Mouse (Mus musculus) midbrain, embryonic 13.5 days (tissue): ENCODE measurements around the gene Plcb2. TPM values are rescaled to one million over a fixed set of nuclear protein-coding genes. Genes with fewer than 3 reads are reported as not detected.

ENCODE experiments used
- ATAC-seq: fragments of 200-750 bp; cut with Nextera tagmentation; 2 replicates; pipeline ENCODE4 v1.8.0; 2017; ENCODE audit warnings: mild to moderate bottlenecking, moderate TSS enrichment, moderate library complexity
- H3K27ac ChIP-seq: fragments of 300-500 bp; sonication (generic); 2 replicates; pipeline ENCODE4 v1.5.1; 2015; ENCODE audit warnings: inconsistent platforms, mild to moderate bottlenecking, moderate library complexity
- H3K27me3 ChIP-seq: fragments of 300-500 bp; sonication (generic); 2 replicates; pipeline ENCODE4 v1.6.1; 2015; ENCODE audit warnings: mild to moderate bottlenecking, inconsistent platforms
- H3K36me3 ChIP-seq: fragments of 300-500 bp; sonication (generic); 2 replicates; pipeline ENCODE4 v1.6.1; 2015; ENCODE audit warnings: mild to moderate bottlenecking, inconsistent platforms
- H3K4me1 ChIP-seq: fragments of 300-500 bp; sonication (generic); replicated peaks from 2 replicates; pipeline ENCODE4 v1.6.1; 2015; ENCODE audit warnings: inconsistent platforms
- H3K4me2 ChIP-seq: fragments of 300-500 bp; sonication (generic); replicated peaks from 2 replicates; pipeline ENCODE4 v1.6.1; 2015; ENCODE audit warnings: moderate library complexity, mild to moderate bottlenecking, inconsistent platforms
- H3K4me3 ChIP-seq: fragments of 300-500 bp; sonication (generic); replicated peaks from 2 replicates; pipeline ENCODE4 v1.5.1; 2015; ENCODE audit warnings: mild to moderate bottlenecking, inconsistent platforms
- H3K9ac ChIP-seq: fragments of 300-500 bp; sonication (generic); replicated peaks from 2 replicates; pipeline ENCODE4 v1.6.1; 2015; ENCODE audit warnings: mild to moderate bottlenecking, inconsistent platforms
- H3K9me3 ChIP-seq: fragments of 300-500 bp; sonication (generic); 2 replicates; pipeline ENCODE4 v1.6.1; 2016; ENCODE audit warnings: mild to moderate bottlenecking, inconsistent platforms
- WGBS: fragments of 180-500 bp; shearing (Covaris S2); methylation state at CpG from one replicate; pipeline ENCODE4 v1.1.7; 2015; 5-methylcytosine and 5-hydroxymethylcytosine counted together
- polyA plus RNA-seq: library from polyadenylated mRNA; unstranded; fragments of >200 nt; fragmentation: Nextera tagmentation; extraction: Ambion mirVana; gene quantifications from 2 replicates; pipeline ENCODE4 v1.2.1, GENCODE M21; 2015

Gene Plcb2
- polyA plus RNA-seq, 1 experiment from 2014 or later: 0.11 TPM

DNA sequence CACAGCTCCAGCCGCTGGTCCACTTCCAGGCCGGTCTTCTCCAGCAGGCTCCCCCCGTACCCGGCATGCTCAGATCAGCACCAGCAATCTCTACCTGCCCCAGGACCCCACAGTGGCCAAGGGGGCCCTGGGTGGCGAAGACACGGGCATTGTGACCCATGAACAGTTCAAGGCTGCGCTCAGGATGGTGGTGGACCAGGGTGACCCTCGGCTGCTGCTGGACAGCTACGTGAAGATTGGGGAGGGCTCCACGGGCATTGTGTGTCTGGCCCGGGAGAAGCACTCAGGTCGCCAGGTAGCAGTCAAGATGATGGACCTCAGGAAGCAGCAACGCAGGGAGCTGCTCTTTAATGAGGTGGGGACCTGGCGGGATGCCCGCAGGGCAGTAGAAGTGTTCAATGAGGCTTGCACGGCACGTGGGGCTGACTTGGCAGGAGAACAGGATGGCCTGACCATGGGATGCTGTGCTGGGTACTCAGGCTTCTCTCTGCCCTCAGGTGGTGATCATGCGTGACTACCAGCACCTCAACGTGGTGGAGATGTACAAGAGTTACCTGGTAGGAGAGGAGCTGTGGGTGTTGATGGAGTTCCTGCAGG is 34.8 kb downstream of the Plcb2 start:
- Histone ChIP-seq H3K9me3 (no peaks in the 10 kb centered on the region), H3K4me2 (no peak overlapping the region), H3K9ac (no peak overlapping the region), H3K27ac (no peak overlapping the region), H3K27me3 (peaks cover 55% of the 10 kb centered on the region), H3K4me1 (0 out of 2 replicates have a peak, but pooled peaks cover 9% of the 10 kb centered on the region), H3K4me3 (no peak overlapping the region), H3K36me3 (peaks cover 6% of the 10 kb centered on the region)
- ATAC-seq: no peak
- WGBS: 91% methylated on average over 19 of the region's 19 CpGs

DNA sequence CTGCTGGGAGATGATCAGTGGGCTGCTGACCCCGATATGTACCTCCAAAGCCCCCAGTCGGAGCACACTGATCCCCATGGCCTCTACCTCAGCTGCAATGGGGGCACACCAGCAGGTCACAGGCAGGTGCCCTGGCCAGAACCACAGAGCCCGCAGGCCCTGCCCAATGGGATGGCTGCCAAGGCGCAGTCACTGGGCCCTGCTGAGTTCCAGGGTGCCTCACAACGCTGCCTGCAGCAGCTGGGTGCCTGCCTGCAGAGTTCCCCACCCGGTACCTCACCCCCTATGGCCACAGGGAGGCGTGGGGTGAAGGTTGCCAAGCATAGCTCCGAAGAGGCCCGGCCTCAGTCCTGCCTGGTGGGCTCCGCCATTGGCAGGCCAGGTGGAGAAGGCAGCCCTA is 38.4 kb downstream of the Plcb2 start:
- no peaks in the 10 kb centered on the region for H3K9me3 ChIP-seq
- no peak for ATAC-seq
- 83% methylated on average over 10 of the region's 10 CpGs for WGBS
- H3K4me3 ChIP-seq: no peak overlapping the region
- H3K27me3 ChIP-seq: peaks cover 32% of the 10 kb centered on the region
- no peaks in the 10 kb centered on the region for H3K4me1 ChIP-seq
- H3K4me2 ChIP-seq: no peak overlapping the region
- peaks cover 6% of the 10 kb centered on the region for H3K36me3 ChIP-seq
- H3K9ac ChIP-seq: no peak overlapping the region
- no peak overlapping the region for H3K27ac ChIP-seq

DNA sequence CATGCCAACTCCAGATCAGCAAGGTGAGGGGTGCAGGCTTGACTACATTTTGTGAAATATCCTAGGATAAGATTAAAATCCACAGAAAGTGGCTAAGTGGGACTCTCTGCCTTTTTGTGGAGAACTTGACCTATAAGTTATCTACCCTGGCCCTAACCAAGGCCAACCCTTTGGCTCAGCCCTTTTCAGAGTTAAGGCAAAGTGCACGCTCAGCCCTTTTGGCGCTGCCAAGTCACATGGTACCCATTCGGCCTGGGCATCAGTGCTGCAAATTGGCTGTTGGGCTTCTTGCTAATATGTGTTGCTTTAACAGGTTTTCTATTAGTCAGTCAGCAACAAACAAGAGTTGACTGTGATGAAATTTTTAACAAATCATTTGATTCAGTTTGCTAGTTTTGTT is 40.4 kb downstream of the Plcb2 start:
- H3K9me3 ChIP-seq: no peaks in the 10 kb centered on the region
- ATAC-seq: no peak
- H3K27ac ChIP-seq: no peak overlapping the region
- H3K4me2 ChIP-seq: no peak overlapping the region
- H3K4me1 ChIP-seq: no peaks in the 10 kb centered on the region
- 96% methylated on average over 3 of the region's 3 CpGs for WGBS
- peaks cover 6% of the 10 kb centered on the region for H3K36me3 ChIP-seq
- H3K4me3 ChIP-seq: no peak overlapping the region
- H3K9ac ChIP-seq: no peak overlapping the region
- peaks cover 12% of the 10 kb centered on the region; the same call in 1 of the 2 replicates for H3K27me3 ChIP-seq

DNA sequence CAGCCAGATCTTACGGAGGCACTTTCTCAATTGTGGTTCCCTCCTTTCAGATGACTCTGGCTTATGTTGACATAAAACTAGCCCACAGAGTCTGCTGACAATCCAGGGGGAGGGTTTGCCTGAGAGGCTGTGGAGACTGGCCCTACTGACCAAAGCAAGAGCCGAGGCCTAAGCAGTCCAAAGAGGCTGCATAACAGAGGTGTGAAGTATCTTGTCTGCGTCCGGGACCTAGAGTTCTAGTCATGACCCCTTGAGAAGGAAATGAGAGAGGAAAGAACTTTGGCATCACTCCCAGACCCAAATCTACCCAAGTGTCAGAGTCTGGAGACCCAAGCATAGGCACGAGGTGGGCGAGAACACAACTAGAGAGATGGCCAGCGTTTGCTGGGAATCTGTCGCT is 41.5 kb downstream of the Plcb2 start:
- H3K9me3 ChIP-seq: no peaks in the 10 kb centered on the region
- peaks cover 22% of the 10 kb centered on the region for H3K27me3 ChIP-seq
- H3K9ac ChIP-seq: no peak overlapping the region
- 85% methylated on average over 8 of the region's 8 CpGs for WGBS
- H3K4me1 ChIP-seq: no peaks in the 10 kb centered on the region
- H3K27ac ChIP-seq: no peak overlapping the region
- ATAC-seq: no peak
- no peak overlapping the region for H3K4me2 ChIP-seq
- peaks cover 6% of the 10 kb centered on the region for H3K36me3 ChIP-seq
- no peak overlapping the region for H3K4me3 ChIP-seq

DNA sequence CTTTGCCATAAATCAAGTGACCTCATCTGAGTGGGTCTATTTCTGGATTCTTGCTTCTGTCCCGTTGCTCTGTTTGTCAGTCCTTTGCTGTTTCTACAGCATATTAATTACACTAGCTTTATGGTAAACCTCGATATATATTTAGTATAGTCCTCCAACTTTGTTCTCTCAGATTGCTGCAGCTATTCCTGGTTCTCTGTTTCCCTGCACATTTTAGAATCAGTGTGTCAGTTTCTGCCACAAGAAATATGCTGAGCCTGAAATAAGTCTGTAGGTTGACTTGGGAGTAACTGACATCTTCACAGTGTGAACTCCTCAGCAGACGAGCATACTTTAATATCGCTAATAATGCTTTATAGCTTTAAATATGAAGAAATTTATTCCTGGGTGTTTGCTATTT is 43.1 kb downstream of the Plcb2 start:
- 88% methylated on average over 4 of the region's 4 CpGs for WGBS
- no peaks in the 10 kb centered on the region for H3K4me1 ChIP-seq
- no peaks in the 10 kb centered on the region for H3K9me3 ChIP-seq
- no peak overlapping the region for H3K4me3 ChIP-seq
- H3K4me2 ChIP-seq: no peak overlapping the region
- H3K27me3 ChIP-seq: peaks cover 32% of the 10 kb centered on the region
- no peak for ATAC-seq
- H3K36me3 ChIP-seq: peaks cover 6% of the 10 kb centered on the region
- H3K27ac ChIP-seq: no peak overlapping the region
- H3K9ac ChIP-seq: no peak overlapping the region

DNA sequence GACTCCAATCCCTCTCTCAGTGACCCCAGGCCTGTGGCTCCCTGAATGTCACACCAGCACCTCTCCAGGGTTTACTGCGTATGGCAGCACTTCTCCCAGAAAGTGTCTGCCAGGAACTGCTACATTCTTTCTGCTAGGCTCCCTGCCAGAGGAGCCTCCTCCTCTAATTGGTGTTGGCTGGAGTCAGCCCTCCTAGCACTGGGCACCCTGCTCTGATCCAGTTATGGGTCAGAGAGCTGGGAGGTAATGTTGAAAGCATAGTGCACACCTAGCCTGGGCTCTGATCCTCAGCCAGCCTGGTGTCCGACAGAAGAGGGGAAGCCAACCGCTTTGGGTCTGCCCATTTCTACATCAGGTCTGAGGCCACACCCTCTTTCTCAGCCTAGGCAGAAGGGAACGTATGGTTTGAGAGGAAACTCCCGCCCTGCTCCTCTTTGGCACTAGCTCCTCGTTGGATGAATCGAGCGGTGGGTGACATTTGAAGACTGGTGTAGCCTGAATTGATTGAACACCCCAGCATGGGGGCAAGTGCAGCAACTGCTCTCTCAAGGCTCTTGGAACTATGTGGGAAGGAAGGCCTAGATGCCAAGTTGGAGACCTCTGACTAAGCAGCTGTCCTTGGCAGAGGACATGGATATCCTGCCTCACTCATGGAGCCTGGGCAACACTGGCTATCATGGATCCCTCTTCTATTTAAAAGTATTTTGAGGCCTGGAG is 45.5 kb downstream of the Plcb2 start:
- no peak overlapping the region for H3K4me2 ChIP-seq
- ATAC-seq: no peak
- WGBS: 63% methylated on average over 8 of the region's 8 CpGs

DNA sequence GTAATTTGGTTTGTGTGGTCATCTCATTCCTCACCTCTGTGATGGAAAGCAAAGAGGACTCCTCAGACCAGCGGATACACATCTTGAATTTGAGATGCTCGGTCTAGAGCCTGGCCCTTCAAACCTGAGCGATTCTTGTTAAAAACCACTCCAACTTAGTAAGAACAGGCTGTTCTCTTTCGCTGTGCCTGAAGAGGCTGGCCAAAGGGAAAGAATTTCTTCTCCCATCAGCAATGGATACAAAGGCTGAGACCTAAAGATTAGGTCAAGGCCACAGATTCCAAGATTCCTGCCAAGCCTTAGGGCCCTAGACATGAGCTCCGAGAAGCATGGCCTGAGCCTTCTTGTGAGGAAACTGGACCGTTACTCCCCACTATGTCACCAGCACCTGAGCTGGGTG is 47.3 kb downstream of the Plcb2 start:
- no peak for ATAC-seq
- Histone ChIP-seq H3K4me1 (peaks cover 13% of the 10 kb centered on the region), H3K36me3 (no peaks in the 10 kb centered on the region), H3K4me2 (no peak overlapping the region), H3K27ac (no peak overlapping the region), H3K4me3 (no peak overlapping the region), H3K9me3 (no peaks in the 10 kb centered on the region), H3K9ac (no peak overlapping the region), H3K27me3 (peaks cover 60% of the 10 kb centered on the region)
- WGBS: 91% methylated on average over 6 of the region's 6 CpGs

More for the DNA sequence above, 45.5 kb downstream of the Plcb2 start:
- no peaks in the 10 kb centered on the region for H3K36me3 ChIP-seq
- no peak overlapping the region for H3K4me3 ChIP-seq
- peaks cover 49% of the 10 kb centered on the region for H3K27me3 ChIP-seq
- no peaks in the 10 kb centered on the region for H3K9me3 ChIP-seq
- H3K27ac ChIP-seq: no peak overlapping the region
- peaks cover under 1% of the 10 kb centered on the region for H3K4me1 ChIP-seq
- H3K9ac ChIP-seq: no peak overlapping the region

DNA sequence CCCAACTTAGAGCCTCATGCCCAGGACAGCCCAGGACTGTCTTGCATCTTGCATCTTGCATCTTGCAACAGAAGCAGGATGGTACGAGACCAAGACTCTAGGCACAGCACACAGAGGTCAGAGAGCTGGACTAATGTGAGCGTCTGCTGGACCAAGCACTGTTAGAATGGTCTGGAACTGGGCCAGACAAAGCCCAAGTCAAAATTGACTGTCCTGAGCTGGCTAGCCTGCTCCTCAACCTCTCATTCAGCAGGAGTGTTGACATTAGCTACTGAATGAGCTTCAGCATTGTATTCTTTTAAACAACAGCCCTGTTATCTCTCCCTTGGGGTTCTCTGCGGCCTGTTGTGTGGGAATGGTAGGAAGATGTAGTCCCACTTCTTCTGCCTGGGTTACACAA is 48.7 kb downstream of the Plcb2 start:
- no peaks in the 10 kb centered on the region for H3K36me3 ChIP-seq
- 82% methylated on average over 3 of the region's 3 CpGs for WGBS
- no peak for ATAC-seq
- H3K9me3 ChIP-seq: no peaks in the 10 kb centered on the region
- H3K27me3 ChIP-seq: peaks cover 72% of the 10 kb centered on the region
- no peak overlapping the region for H3K4me3 ChIP-seq
- H3K9ac ChIP-seq: no peak overlapping the region
- no peak overlapping the region for H3K27ac ChIP-seq
- H3K4me1 ChIP-seq: peaks cover 13% of the 10 kb centered on the region
- H3K4me2 ChIP-seq: no peak overlapping the region

DNA sequence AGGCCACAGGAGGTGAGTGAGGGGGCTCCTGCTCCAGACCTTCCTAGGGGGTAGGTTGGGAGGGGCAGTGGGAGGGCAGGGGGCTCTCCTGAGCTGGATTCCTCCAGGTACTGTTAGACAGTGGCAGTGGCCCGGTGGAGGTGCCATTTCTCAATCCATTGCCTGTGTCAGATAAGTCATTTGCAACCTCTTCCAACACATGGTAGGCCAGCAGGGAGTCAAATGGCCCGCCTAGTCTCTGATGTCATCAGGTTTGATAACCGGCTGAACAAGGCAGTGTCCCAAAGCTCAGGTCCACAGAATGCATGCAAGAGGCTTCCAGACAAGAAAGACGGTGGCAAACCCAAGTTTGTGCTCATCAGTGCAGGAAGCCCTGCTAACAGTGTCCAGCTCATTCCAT is 50.4 kb downstream of the Plcb2 start:
- no peaks in the 10 kb centered on the region for H3K9me3 ChIP-seq
- peak overlapping the region; percentile 55 for H3K4me3 ChIP-seq
- peak overlapping the region; percentile 98 for H3K4me2 ChIP-seq
- H3K9ac ChIP-seq: peak overlapping the region; percentile 71; the same call in 1 of the 2 replicates
- peaks cover 16% of the 10 kb centered on the region for H3K4me1 ChIP-seq
- H3K27ac ChIP-seq: no peak overlapping the region
- WGBS: 19% methylated on average over 4 of the region's 4 CpGs
- no peak for ATAC-seq
- no peaks in the 10 kb centered on the region for H3K36me3 ChIP-seq
- H3K27me3 ChIP-seq: peaks cover 90% of the 10 kb centered on the region

DNA sequence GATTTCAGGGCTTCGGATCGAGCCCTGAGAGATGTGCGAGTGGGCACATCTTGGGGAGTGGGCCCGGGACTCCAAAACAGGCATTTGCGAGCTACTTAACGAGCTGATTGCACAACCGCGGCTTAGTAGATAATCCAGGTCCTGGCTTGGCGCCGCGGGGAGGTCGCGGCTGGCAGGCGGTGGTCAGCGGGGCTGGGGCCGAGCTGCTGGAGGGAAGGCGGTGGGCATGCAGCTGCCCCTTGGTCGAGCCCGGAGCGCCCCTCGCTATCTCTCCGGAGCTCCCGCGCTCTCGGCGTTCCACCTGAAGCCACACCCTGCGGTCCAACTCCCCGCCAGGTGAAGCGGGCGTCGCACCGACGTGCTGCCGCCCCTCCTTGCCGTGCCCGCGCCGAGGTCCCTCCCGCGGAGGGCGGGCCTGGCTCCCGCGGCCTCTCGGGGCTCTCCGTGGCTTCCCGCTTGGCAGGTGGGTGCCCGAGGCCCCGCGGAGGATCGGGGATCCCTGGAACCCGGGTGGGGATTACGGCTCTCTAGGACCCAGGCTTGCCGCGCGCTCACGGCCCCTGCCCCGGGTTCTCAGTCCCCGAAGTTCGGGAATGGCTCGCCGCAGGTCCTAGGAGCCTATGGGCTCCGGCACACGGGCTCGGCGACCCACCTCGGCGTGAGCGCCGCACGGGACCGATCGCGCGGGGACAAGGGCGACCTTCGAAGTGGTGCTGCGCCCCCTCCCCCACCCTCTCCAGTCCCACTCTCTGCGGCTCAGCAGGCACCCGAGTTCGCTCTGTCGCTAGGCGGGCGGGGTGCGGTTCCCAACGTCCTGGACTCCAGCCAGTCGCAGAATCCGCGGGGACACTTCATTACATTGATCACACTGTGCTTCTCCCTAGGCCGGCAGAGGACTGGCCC is 51.1 kb downstream of the Plcb2 start:
- peaks cover 16% of the 10 kb centered on the region for H3K4me1 ChIP-seq
- H3K27me3 ChIP-seq: peaks cover 90% of the 10 kb centered on the region
- H3K9me3 ChIP-seq: no peaks in the 10 kb centered on the region
- peak overlapping the region; percentile 98 for H3K4me2 ChIP-seq
- H3K4me3 ChIP-seq: peak overlapping the region; percentile 55
- H3K9ac ChIP-seq: peak overlapping the region; percentile 71
- peak; percentile 73 for ATAC-seq
- H3K27ac ChIP-seq: no peak overlapping the region
- under 1% methylated on average over 89 of the region's 89 CpGs for WGBS
- no peaks in the 10 kb centered on the region for H3K36me3 ChIP-seq

DNA sequence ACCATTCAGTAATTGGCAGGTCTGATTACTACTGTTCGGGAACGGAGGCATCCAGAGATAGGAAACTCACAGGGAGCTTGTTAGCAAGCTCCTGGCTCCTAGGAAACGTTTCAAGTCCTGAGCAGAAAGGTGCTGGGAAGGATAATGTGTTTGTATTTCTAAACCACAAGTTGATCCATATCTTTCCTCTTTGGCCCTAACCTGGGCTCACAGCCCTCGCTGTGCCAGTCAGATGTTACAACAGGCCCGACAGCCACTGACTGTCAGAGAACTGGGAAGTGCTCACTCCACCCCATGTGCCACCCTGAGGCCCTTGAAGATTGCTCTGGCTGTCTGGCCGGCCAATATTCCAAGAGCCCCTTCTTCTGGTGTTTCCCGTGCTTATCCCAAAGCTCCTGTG is 53.7 kb downstream of the Plcb2 start:
- no peak for ATAC-seq
- no peak overlapping the region for H3K4me2 ChIP-seq
- H3K27me3 ChIP-seq: peaks cover 77% of the 10 kb centered on the region
- H3K36me3 ChIP-seq: no peaks in the 10 kb centered on the region
- WGBS: 23% methylated on average over 7 of the region's 7 CpGs
- H3K4me1 ChIP-seq: peaks cover 16% of the 10 kb centered on the region
- no peak overlapping the region for H3K4me3 ChIP-seq
- H3K27ac ChIP-seq: no peak overlapping the region
- H3K9ac ChIP-seq: no peak overlapping the region
- H3K9me3 ChIP-seq: no peaks in the 10 kb centered on the region
